In the genomic region with DNA sequence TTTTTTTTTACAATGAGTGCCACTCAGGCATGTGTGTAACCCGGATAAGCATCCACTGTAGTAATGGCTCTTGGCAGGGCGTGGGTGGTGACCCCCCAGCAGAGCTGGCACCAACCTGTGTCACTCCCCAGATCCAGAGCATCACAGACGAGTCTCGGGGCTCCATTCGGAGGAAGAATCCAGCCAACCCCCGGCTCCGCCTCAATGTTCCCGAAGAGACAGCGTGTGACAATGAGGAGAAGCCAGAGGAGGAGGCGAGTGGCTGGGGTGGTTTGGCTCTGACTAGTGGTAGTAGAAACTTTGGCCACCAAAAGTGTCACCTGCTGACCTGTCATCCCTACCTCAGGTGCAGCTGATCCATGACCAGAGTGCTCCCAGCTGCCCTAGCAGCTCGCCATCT, we compare ENCODE assay signal across 25 mouse cellular contexts. TPM values are rescaled to one million over a fixed set of nuclear protein-coding genes. Genes with fewer than 3 reads are reported as not detected.
DNase-seq lines count a peak whose midpoint lies in the region; TF ChIP-seq lines count a peak whose summit lies in the region.
"Had no signal": no experiment of that assay in that cellular context is flagged by ENCODE, and none has a peak within 500 bp of the region (broad histone marks: within the 10 kb centered on the region; RNA-seq: fewer than 3 reads in every experiment).

No protein-coding gene starts in this region.

- WGBS in olfactory bulb, adult 2 months: 37% methylated on average over 11 of the region's 11 CpGs

- no peak for TF ChIP-seq CTCF in left cerebral cortex, adult 2 months (IDR thresholded peaks at IDR 0.05)
- TF ChIP-seq CTCF in olfactory bulb, adult 2 months (IDR thresholded peaks at IDR 0.05; ENCODE audit: insufficient read depth, low read depth, low read length): no peak

- DNase-seq in cerebellum, adult 18-20 months: peak; percentile 19 to 35
- no peak for DNase-seq in cerebellum, postnatal 36 days
- peak; percentile 60 for DNase-seq in cerebellum, adult 9-11 months
- DNase-seq in cerebellum, adult 8-10 months: no peak
- no peak for DNase-seq in left cerebral cortex, adult 2 months (ENCODE audit: extremely low spot score in 1 of 2, low spot score in 2 of 2)
- DNase-seq in left cerebral cortex, adult 9 months (ENCODE audit: low spot score in 2 of 2): no peak
- DNase-seq: adrenal gland, postnatal 10 days; adrenal gland, postnatal 36 days; B cell, adult 2 months; forebrain, postnatal 0 days; gastrocnemius, postnatal 25 days; heart, adult 18-20 months; heart, postnatal 10 days; heart, postnatal 36 days; kidney, adult 11 months had no signal

- intact Hi-C loops in left cerebral cortex, adult 2 months (cut with DNase I): loop anchor here (2.0 kb wide), 1 partner anchor 27 kb away; no protein-coding TSS in a partner anchor

- 0 out of 2 replicates have a peak, but pooled peaks have one; percentile 20 for TF ChIP-seq POLR2A in olfactory bulb, adult 2 months (IDR thresholded peaks at IDR 0.05; ENCODE audit: insufficient read depth, low read depth, low read length)

- peaks cover 58% of the 10 kb centered on the region for H3K4me1 ChIP-seq in olfactory bulb, adult 2 months (ENCODE audit: control insufficient read depth, insufficient read depth, low read length)

- no peak overlapping the region for H3K4me3 ChIP-seq in left cerebral cortex, adult 2 months
- no peak overlapping the region for H3K4me3 ChIP-seq in olfactory bulb, adult 2 months (ENCODE audit: insufficient read depth, low read depth, low read length)
- H3K4me3 ChIP-seq: embryonic facial prominence, embryonic 12.5 days; embryonic facial prominence, embryonic 15.5 days; heart, embryonic 12.5 days; heart, embryonic 15.5 days; hindbrain, embryonic 10.5 days; hindbrain, embryonic 13.5 days; intestine, embryonic 15.5 days had no signal

- peak overlapping the region; percentile 84 for H3K27ac ChIP-seq in left cerebral cortex, adult 2 months
- H3K27ac ChIP-seq in olfactory bulb, adult 2 months (ENCODE audit: insufficient read depth, low read depth, low read length): no peak overlapping the region
- H3K27ac ChIP-seq: embryonic facial prominence, embryonic 12.5 days; embryonic facial prominence, embryonic 15.5 days; heart, embryonic 15.5 days; hindbrain, embryonic 10.5 days; hindbrain, embryonic 13.5 days; intestine, embryonic 15.5 days had no signal

RNA-seq across cellular contexts. Expression of gene Slc12a5, which starts 35.4 kb away (rescaled TPM):
- total RNA-seq in left cerebral cortex, adult 2 months (2021): 100 to 1,000 TPM; 575 to 581 TPM
- not detected in 2 replicates for polyA plus RNA-seq in olfactory bulb, adult 2 months (2012; ENCODE audit: insufficient read depth, insufficient read length, low replicate concordance, missing spikeins)

RNA-seq across cellular contexts. Expression of gene Ncoa5, which starts 38.7 kb away (rescaled TPM):
- 10 to 100 TPM; 55.5 to 57.5 TPM for total RNA-seq in left cerebral cortex, adult 2 months (2021)
- polyA plus RNA-seq in olfactory bulb, adult 2 months (2012; ENCODE audit: insufficient read depth, insufficient read length, low replicate concordance, missing spikeins): not detected in 2 replicates

RNA-seq across cellular contexts. Expression of gene Mmp9, which starts 55.4 kb away (rescaled TPM):
- total RNA-seq in left cerebral cortex, adult 2 months (2021): 1 to 10 TPM; 1.4 TPM
- not detected in 2 replicates for polyA plus RNA-seq in olfactory bulb, adult 2 months (2012; ENCODE audit: insufficient read depth, insufficient read length, low replicate concordance, missing spikeins)
- total RNA-seq: CH12.LX had no signal

RNA-seq across cellular contexts. Expression of gene Cd40, which starts 59.5 kb away (rescaled TPM):
- under 1 TPM; 0.42 to 0.61 TPM for total RNA-seq in left cerebral cortex, adult 2 months (2021)
- not detected in 2 replicates for polyA plus RNA-seq in olfactory bulb, adult 2 months (2012; ENCODE audit: insufficient read depth, insufficient read length, low replicate concordance, missing spikeins)
- polyA plus RNA-seq: G1E had no signal

Comparison
In these comparisons a context has a peak if more than half of its experiments do, and no peak if none do; other contexts are left out.
1. DNase-seq: peak in cerebellum, adult 18-20 months (2 of 2) and cerebellum, adult 9-11 months (single experiment); none in cerebellum, postnatal 36 days (0 of 2), cerebellum, adult 8-10 months (single experiment), left cerebral cortex, adult 2 months (0 of 2) and left cerebral cortex, adult 9 months (0 of 2).